Mouse (Mus musculus): Measurements from ENCODE around the gene Lactb. TPM values are rescaled to one million over a fixed set of nuclear protein-coding genes. Genes with fewer than 3 reads are reported as not detected.

Gene Lactb
- total RNA-seq (2015; ENCODE audit: low replicate concordance) (0.96 and 12.1 TPM in 2 replicates), total RNA-seq (2017; ENCODE audit: low replicate concordance) (3.2 and 7.2 TPM in 2 replicates)

GRCm38 (mm10) chr9:66975239-66975645 lies at the start of gene Lactb:
Lactb (minus strand) TSS chr9:66975484.
- ATAC-seq (replicated peaks; ENCODE audit: low FRiP score, poor library complexity, severe bottlenecking), result peak; percentile 94

- no peak for ATAC-seq (replicated peaks; ENCODE audit: low FRiP score, poor library complexity, severe bottlenecking)
These were observed 48.1 kb upstream of the Lactb start for GRCm38 (mm10) chr9:67023371-67023770.

GRCm38 (mm10) chr9:67020063-67020462 lies 44.8 kb upstream of the Lactb start:
- ATAC-seq (replicated peaks; ENCODE audit: low FRiP score, poor library complexity, severe bottlenecking), result peak; percentile 32; the same call in 1 of the 2 replicates

DNA sequence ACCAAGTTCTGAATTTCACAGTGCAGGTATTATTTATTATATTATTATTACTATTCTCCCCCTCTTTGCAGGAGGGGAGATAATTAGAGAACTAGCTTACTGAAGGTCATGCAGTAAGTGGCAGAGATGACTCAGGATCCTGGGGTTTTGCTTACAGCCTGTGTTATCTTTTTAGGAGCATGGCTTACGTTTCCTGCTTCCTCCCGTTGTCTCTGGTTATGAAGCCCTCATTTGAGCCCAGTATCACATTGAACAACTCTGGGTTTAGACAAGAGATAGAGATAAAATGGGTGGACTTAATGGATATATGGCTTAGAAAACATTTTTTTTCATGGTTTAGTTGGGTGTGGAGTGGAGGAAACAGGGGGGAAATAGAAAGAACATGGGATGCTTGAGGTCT lies 38.2 kb upstream of the Lactb start:
- ATAC-seq (replicated peaks; ENCODE audit: low FRiP score, poor library complexity, severe bottlenecking), result peak; percentile 79

- no peak for ATAC-seq (replicated peaks; ENCODE audit: low FRiP score, poor library complexity, severe bottlenecking)
These were observed 37.2 kb upstream of the Lactb start for GRCm38 (mm10) chr9:67012470-67012869.

DNA sequence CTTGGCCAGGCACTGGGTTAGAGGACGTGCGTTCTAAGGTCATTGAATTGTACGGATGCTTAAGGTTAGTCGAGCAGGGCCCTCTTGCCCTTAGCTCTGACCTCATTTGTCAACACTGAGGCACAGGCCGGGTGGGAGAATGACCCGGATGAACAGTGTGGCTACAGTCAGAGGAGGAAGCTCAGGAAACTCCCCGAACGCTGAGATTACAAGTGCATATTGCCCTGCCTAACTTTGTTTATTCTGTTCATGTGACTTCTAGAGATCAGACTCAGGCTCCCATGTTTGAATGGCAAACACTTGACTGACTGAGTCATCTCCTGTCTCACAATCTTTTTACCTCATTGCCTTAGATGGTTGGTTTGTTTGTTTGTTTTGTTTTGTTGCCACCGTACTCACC lies 36.2 kb upstream of the Lactb start:
- ATAC-seq (replicated peaks; ENCODE audit: low FRiP score, poor library complexity, severe bottlenecking), result no peak

- ATAC-seq (replicated peaks; ENCODE audit: low FRiP score, poor library complexity, severe bottlenecking), result no peak
These were observed 33.5 kb upstream of the Lactb start for GRCm38 (mm10) chr9:67008781-67009180.

- no peak for ATAC-seq (replicated peaks; ENCODE audit: low FRiP score, poor library complexity, severe bottlenecking)
These were observed 31.1 kb upstream of the Lactb start for GRCm38 (mm10) chr9:67006376-67006775.

DNA sequence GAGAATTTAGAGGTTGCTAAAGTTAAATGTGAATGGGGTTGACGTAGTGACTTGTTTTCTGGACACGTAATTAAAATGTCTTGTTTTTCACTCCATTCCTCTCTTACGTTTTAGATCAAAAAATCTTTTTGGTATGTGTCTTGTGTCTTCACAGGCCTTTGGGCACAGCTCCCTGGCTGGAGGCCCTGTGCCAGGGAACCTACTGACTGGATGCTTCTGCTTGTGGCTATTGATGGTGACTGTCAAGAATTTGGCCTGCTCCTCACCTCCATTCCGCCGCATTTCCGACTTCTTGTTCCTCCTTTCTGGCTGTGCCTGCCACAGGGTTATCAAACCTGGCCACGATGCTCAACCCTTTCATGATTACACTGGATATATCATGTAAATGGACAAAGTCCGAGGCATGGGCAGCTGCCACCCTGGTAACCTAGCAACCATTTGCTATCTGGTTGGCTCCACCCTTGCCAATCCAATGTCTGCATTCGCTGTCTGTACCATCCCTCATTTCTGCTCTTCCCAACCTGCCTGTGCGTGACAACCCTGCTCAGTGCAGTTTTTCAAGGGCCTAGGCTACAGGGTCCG lies 30.0 kb upstream of the Lactb start:
- peak; percentile 71 for ATAC-seq (replicated peaks; ENCODE audit: low FRiP score, poor library complexity, severe bottlenecking)

DNA sequence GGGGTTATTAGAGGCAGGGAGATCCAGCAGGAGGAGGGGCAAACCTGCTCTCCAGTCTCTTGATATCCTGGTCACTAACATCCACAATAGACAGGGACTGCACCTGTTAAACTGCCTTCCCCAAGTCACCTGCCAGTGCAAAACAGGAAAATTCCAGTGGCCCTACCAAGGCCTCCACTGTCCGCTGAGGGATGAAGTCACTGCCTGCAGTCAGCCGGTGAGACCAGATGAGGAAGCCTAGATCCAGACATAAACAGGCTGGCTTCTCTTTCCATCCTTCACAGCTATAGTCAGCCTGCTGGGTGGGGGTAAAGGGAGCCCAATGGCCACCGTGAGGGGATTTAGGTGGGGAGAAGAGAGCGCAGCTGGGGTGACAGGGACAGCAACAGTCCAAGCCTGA lies 28.4 kb upstream of the Lactb start:
- no peak for ATAC-seq (replicated peaks; ENCODE audit: low FRiP score, poor library complexity, severe bottlenecking)

- ATAC-seq (replicated peaks; ENCODE audit: low FRiP score, poor library complexity, severe bottlenecking), result no peak
These were observed 27.9 kb upstream of the Lactb start for GRCm38 (mm10) chr9:67003156-67003555.

DNA sequence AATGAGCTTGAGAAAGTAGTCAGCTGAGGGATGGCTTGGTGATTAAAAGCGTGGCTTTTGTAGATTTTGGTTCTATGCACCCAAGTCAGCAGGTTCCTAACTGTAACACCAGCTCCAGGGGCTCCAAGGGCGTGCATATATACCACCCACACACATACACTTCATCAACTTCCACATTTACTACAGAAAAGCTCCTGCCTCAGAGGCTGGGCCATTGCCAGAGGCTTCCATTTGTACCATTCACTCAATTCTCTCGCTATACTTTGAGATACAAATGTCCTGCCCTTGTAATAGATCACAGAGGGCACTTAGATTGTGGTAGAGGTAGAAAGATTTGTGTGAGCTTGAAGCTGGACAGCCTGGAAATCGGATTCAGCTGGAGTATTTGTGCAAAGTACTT lies 26.2 kb upstream of the Lactb start:
- ATAC-seq (replicated peaks; ENCODE audit: low FRiP score, poor library complexity, severe bottlenecking), result no peak

GRCm38 (mm10) chr9:67001050-67001449 lies 25.8 kb upstream of the Lactb start:
- peak; percentile 96 for ATAC-seq (replicated peaks; ENCODE audit: low FRiP score, poor library complexity, severe bottlenecking)

GRCm38 (mm10) chr9:66999698-67000097 lies 24.4 kb upstream of the Lactb start:
- no peak for ATAC-seq (replicated peaks; ENCODE audit: low FRiP score, poor library complexity, severe bottlenecking)

GRCm38 (mm10) chr9:66991750-66992410 lies 16.6 kb upstream of the Lactb start:
- ATAC-seq (replicated peaks; ENCODE audit: low FRiP score, poor library complexity, severe bottlenecking), result peak; percentile 43

GRCm38 (mm10) chr9:66991021-66991749 lies 15.9 kb upstream of the Lactb start:
- ATAC-seq (replicated peaks; ENCODE audit: low FRiP score, poor library complexity, severe bottlenecking), result peak; percentile 71

DNA sequence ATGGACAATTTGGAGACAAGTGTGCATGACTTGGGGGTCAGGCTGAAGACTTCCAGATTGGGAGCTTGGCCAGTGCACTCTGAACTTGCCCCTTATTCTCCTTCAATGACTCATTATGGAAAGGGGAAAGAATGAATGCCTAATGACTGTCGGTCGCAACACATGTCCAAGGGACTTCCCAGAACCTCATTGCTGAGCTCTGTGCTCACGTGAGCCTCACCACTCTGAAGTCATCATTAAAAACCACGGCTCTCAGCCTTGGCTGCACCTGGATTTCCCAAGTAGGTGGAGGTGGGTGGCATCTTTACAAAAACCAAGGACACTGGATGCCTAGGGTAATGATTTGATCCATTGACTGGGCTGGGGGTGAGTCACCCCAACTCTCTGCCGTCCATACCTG lies 14.8 kb upstream of the Lactb start:
- no peak for ATAC-seq (replicated peaks; ENCODE audit: low FRiP score, poor library complexity, severe bottlenecking)

GRCm38 (mm10) chr9:66989581-66989980 lies 14.3 kb upstream of the Lactb start:
- ATAC-seq (replicated peaks; ENCODE audit: low FRiP score, poor library complexity, severe bottlenecking), result no peak

DNA sequence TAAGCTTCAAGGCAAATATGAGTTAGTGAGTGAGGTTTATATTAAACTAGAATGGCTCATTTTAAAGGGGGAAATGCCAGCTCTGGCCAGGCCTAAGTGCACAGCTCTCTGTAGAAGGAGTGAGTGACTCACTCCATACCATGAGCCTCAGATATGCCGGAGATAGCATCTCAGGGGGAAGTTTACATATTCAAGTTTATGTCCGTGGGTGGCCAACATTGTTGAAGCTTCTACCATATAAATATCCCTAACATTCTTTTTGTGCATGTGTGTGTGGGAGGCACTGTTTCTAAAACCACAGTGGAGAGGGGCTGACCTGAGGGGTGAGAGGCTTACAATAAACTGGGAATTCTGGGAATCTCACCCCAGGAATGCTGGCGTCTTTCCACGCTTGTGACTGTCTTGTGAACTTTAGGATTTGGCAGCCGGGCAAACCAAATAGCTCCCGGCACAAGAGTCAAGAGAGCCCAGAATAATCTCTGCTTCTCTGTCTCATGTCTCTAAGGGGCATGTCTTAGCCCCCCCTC lies 13.7 kb upstream of the Lactb start:
- ATAC-seq (replicated peaks; ENCODE audit: low FRiP score, poor library complexity, severe bottlenecking), result 0 out of 2 replicates have a peak, but pooled peaks have one; percentile 4

DNA sequence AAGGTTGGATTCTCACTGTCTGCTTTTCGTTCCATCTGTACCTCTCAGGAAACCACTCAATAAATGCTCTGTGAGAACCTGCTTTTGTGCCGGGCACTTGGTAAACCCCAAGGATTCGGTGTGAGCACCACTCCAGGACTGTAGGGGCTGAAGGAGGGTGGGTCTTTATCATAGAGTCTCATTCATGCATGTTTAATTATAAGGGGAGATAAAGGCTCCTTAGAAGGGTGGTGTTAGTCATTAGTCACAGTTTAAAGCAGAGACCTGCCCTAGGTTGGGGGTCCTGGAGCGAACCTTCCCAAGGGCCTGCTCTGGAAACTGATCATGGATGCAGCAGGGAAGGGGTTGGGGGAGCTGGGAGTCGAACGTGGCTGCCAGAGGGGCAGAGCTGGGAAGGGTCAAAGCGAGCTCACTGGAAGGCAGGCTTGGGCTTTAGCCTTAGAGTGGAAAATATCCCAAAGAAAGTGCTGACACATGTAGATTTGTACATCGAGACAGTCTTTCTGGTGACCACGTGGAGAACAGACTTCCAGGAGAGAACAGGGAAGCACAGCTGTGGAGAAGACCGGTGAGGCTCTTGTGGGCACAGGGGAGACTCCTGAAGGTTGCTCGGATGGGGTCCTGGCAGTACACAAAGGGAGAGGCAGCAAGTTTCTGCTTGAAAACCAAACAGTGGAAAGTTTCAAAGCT lies 13.1 kb upstream of the Lactb start:
- peak; percentile 70 for ATAC-seq (replicated peaks; ENCODE audit: low FRiP score, poor library complexity, severe bottlenecking)

Data from erythroblast, adult 5-6 weeks (primary cell).